Mouse (Mus musculus): ENCODE measurements around the gene Aen.

Aen gene

DNA sequence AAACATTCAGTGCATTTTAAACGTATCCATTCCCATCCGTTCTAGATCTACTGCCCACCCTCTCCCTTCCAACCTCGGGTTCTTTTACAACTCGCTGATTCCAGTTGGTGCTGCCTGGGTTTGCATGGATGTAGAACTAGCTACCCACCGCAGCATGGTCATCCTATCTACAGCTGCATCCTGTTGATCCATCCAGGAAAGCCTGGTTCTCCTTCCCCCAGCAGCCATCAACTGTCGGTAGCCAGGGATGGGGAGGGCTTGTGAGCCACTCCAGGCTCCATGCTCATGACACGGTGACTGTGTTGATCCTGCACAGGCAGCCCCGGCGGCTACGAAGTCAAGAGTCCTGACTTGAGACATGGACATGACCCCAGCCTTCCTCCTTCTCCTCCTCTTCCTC lies 1.7 kb upstream of the Aen start:
- DNase-seq (ENCODE audit: low spot score in 2 of 2), result no peak

- DNase-seq (ENCODE audit: low spot score in 2 of 2), result peak; percentile 20 to 26
Measured at GRCm38 (mm10) chr7:78895021-78895652, 517 bp upstream of the Aen start.

- peak in 1 of 2 experiments; percentile 19 for DNase-seq (ENCODE audit: low spot score in 2 of 2)
Measured at GRCm38 (mm10) chr7:78897567-78897966, 1.9 kb downstream of the Aen start.

GRCm38 (mm10) chr7:78903174-78903870 lies 7.7 kb downstream of the Aen start:
- DNase-seq (ENCODE audit: low spot score in 2 of 2), result no peak

- no peak for DNase-seq (ENCODE audit: low spot score in 2 of 2)
Measured at GRCm38 (mm10) chr7:78904175-78904574, 8.5 kb downstream of the Aen start.

GRCm38 (mm10) chr7:78909026-78909425 lies 13.4 kb downstream of the Aen start:
- no peak for DNase-seq (ENCODE audit: low spot score in 2 of 2)

DNA sequence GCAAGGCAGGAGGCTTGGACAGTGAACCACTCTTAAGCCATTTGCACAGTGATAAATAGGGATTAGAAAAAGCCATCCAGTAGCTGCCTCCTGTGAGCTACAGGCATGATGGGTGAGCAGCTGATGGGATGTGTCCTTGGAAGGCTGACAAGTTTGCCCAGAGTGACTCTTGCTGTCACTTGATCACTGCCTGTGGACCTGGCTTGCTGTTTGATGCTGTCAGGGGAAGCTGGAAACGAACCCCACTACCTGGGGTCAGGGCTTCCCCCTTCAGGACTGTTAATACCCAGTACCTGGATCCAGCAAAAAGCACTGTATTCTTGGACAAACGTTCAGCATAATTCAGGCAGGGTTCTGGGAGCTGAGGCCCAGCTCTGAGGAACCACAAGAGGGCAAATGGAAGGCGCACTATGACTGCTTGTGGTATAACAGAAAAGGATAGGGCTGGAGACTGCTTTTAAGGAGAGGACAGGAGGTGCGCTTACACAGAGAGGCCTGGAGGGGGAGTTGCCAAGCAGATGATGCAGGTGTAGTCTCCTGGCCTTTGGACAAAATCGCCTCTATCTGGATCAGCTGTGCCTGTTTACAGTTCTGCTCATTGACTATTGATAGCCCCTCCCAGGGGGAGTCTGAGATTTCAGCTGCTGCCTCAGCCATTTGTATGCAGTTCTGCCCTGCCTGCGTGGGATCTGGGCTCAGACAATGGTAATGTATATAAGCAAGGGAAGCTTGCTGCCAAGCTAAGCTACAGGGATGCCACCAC lies 14.9 kb downstream of the Aen start:
- no peak for DNase-seq (ENCODE audit: low spot score in 2 of 2)

DNA sequence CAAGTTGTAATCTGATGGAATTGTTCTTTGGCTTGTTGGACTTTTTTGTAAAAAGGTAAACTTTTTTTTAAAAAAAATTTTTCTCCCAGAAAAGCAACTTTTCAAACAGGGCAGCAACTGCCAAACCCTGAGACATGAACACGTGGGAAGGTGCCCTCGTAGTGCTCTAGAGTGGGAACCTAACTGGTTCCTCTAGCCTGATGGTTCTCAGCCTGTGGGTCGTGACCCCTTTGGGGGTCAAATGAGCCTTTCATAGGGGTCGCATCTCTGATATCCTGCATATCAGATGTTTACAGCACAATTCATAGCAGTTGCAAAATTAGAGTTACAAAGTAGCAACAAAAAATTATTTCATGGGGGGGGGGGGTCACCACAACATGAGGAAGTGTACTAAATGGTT lies 15.6 kb downstream of the Aen start:
- DNase-seq (ENCODE audit: low spot score in 2 of 2), result no peak

GRCm38 (mm10) chr7:78912253-78912973 lies 16.8 kb downstream of the Aen start:
- DNase-seq (ENCODE audit: low spot score in 2 of 2), result peak in 1 of 2 experiments; percentile 29

DNA sequence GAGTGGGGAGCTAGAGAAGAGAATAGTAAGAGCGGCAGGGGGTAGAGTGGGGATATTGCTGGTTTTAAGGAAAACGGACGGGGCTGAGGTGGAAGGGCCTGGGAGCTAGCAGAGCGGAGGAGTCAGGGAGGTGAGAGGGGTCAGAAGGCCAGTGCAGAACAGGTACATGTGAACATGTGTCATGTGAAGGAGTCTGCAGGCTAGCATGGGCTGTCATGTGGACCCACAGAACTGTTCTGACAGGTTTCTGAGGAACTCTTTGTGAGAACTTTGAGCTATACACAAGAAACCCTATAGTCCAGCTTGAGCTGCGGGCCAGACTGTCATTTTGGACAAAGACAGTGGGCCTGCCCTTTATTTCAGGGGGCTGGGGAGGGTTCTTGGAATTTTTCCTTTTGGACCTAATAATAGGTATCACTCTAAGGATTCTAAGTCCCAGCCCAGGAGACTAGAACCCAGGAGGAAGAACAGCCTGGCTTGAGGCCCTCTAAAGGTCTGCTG lies 17.4 kb downstream of the Aen start, which contains the start of gene Isg20:
TSS of gene Isg20 (plus strand) at position 451 of the 501 bp plus-strand sequence.
- DNase-seq (ENCODE audit: low spot score in 2 of 2), result no peak

DNA sequence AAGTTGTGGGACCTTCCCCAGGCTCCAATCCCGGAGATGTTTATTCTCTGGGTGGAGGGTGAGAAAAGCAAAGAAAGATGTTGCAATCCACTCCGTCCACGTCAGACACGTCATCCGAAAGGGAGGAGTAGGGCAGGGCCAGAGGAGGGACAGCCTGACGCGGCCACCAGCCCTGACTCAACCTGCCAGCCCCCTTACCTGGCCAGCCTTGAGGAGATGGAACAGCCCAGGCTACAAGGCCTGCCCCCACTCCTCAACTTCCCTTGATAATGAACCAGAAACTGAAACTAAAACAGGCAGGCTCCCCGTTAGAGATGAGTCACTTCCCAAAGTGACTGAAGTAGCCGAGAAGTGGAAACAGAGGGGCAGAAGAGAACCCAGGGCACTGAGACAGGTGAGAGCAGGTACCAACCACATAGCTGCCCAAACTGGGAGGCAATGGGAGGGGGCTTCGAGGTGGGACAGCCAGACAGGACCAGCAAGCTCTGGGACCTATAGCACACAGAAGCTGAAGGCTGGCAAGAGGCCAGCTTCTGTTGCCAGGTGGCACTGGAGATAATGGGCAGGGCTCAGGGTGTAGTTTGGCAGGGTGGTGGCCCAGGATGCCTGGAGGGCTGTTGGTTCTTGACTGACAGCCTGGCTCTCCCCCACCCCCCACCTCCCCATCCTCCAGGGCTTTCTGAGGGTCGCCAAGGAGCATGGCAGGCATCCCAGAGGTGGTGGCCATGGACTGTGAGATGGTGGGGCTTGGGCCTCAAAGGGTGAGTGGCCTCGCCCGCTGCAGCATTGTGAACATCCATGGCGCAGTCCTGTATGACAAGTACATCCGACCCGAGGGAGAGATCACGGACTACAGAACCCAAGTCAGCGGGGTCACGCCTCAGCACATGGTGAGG lies 18.2 kb downstream of the Aen start:
- DNase-seq (ENCODE audit: low spot score in 2 of 2), result peak in 1 of 2 experiments; percentile 39

DNA sequence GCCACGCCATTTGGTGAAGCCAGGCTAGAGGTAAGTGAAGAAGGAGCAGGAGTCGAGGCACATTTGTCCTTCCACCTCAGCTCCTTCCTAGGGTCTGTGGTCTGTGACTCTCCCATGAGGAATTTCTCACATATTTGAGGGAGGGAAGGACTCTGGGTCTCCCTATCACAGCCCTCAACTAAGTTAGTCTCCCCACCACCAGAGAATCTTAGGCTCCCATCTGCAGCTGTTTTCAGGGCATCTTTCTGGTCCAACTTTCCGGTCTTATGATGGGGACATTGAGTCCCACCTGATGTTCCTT lies 18.8 kb downstream of the Aen start:
- no peak for DNase-seq (ENCODE audit: low spot score in 2 of 2)

GRCm38 (mm10) chr7:78914896-78915510 lies 19.3 kb downstream of the Aen start:
- DNase-seq (ENCODE audit: low spot score in 2 of 2), result peak in 1 of 2 experiments; percentile 32

DNA sequence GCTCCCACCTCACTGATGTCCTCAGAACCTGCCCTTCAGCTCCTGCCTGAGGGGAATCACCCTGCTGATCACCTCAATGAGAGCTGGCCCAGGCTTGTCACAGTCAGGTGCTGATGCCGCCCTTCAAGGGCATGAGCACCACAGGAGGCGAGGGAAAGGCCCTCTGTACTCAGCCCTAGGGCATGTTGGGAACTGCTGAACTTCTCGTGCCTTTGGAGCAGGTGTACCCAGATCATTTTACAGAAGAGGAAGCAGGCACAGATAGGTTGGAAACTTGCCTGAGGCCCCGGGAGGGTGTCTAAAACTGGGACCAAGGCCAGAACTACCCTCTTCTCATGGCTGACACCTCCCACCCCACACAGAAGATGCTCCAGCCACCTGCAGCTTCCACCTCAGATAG lies 23.0 kb downstream of the Aen start:
- DNase-seq (ENCODE audit: low spot score in 2 of 2), result no peak

GRCm38 (mm10) chr7:78922506-78922905 lies 26.9 kb downstream of the Aen start:
- no peak for DNase-seq (ENCODE audit: low spot score in 2 of 2)

- peak; percentile 66 to 83 for DNase-seq (ENCODE audit: low spot score in 2 of 2)
Measured at GRCm38 (mm10) chr7:78924300-78924699, 28.6 kb downstream of the Aen start.

- DNase-seq (ENCODE audit: low spot score in 2 of 2), result no peak
Measured at GRCm38 (mm10) chr7:78924796-78925195, 29.1 kb downstream of the Aen start.

DNA sequence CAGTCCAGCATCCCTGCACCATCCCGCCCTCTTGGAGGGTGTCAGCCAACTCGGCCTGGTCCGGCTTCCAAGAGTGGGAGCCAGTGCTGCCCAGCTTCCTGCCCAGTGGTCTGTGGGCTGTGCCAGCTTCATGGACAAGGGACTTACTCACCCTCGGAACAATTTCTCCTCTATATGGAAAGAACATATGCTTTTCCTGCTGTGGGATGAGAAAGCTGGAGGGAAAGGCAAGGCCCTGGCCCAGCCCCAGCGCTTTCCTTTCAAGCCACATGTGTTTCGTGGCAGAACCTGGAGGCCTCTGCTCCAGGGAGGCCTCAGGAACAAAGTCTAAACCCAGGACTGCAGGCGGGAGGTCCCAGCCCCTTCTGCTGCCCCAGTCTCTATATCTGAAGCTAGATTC lies 30.0 kb downstream of the Aen start:
- no peak for DNase-seq (ENCODE audit: low spot score in 2 of 2)

- no peak for DNase-seq (ENCODE audit: low spot score in 2 of 2)
Measured at GRCm38 (mm10) chr7:78926156-78926555, 30.5 kb downstream of the Aen start.

- DNase-seq (ENCODE audit: low spot score in 2 of 2), result no peak
Measured at GRCm38 (mm10) chr7:78927266-78927665, 31.6 kb downstream of the Aen start.

Data from right cerebral cortex, postnatal 10 days (tissue).